Mouse (Mus musculus) ES-Bruce4 (cell line): ENCODE data around the gene Madd. TPM values are rescaled to one million over a fixed set of nuclear protein-coding genes. Genes with fewer than 3 reads are reported as not detected.

Source experiments
- H3K27ac ChIP-seq: 2 replicates; pipeline ENCODE4 v1.5.1; 2012; ENCODE audit warnings: low read length, inconsistent platforms; ENCODE audit not compliant: insufficient read depth
- H3K27me3 ChIP-seq: 2 replicates; pipeline ENCODE4 v1.6.1; 2012; ENCODE audit warnings: mild to moderate bottlenecking, low read length, inconsistent platforms; ENCODE audit not compliant: control insufficient read depth, poor library complexity, insufficient read depth, severe bottlenecking
- H3K36me3 ChIP-seq: 2 replicates; pipeline ENCODE4 v1.6.1; 2012; ENCODE audit warnings: inconsistent platforms, mild to moderate bottlenecking, low read length, moderate library complexity; ENCODE audit not compliant: control insufficient read depth, poor library complexity, insufficient read depth, severe bottlenecking
- H3K4me1 ChIP-seq: one replicate; pipeline ENCODE4 v1.8.1; 2011; ENCODE audit warnings: low read length; ENCODE audit not compliant: control insufficient read depth, insufficient read depth
- H3K4me3 ChIP-seq: 2 replicates; pipeline ENCODE4 v1.5.1; 2011; ENCODE audit warnings: low read depth, mild to moderate bottlenecking, low read length
- H3K9ac ChIP-seq: 2 replicates; pipeline ENCODE4 v1.6.1; 2012; ENCODE audit warnings: low read depth, mild to moderate bottlenecking, inconsistent platforms; ENCODE audit not compliant: poor library complexity, severe bottlenecking
- H3K9me3 ChIP-seq: replicated peaks from 2 replicates; pipeline ENCODE4 v1.6.1; 2012; ENCODE audit warnings: mild to moderate bottlenecking, low read length, inconsistent platforms; ENCODE audit not compliant: control insufficient read depth, poor library complexity, insufficient read depth, severe bottlenecking
- CTCF ChIP-seq: IDR thresholded peaks from one replicate; pipeline ENCODE4 v1.8.1; 2011; ENCODE audit warnings: low read depth, low read length
- EP300 ChIP-seq: IDR thresholded peaks from 2 replicates; pipeline ENCODE4 v1.6.1; 2011; ENCODE audit warnings: low read depth, low read length; ENCODE audit not compliant: insufficient read depth
- POLR2A ChIP-seq: IDR thresholded peaks from one replicate; pipeline ENCODE4 v1.8.1; 2011; ENCODE audit warnings: low read length; ENCODE audit not compliant: insufficient read depth
- polyA plus RNA-seq: library from polyadenylated mRNA; stranded (reverse); fragments of >200 nt; gene quantifications from 2 replicates; pipeline ENCODE4 v1.2.4, GENCODE M21; 2011; ENCODE audit warnings: low read depth; ENCODE audit not compliant: missing spikeins, insufficient read depth, insufficient read length

Madd gene
- polyA plus RNA-seq, 1 experiment, result 7.3 TPM

DNA sequence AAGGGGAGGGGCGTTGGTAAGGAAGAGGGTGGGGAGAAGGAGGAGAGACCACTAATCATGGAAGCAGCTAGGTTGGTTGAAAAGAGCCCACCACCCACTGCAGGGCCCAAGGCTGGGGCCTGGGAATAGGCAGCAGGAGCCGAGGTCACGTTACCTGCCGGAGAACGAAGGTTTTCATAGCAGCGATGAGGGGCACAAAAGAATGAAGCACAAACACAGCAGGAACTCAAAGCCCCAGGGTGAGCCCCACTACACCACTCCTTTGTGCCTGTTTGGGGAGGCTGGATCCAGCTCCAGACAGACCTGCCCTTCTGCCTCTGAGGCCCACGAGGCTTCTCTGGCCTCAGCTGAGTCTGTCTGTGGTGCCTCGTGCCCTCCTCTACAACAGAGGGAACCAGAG lies 43.9 kb downstream of the Madd start:
- no peak overlapping the region for H3K27ac ChIP-seq
- no peaks in the 10 kb centered on the region for H3K9me3 ChIP-seq
- H3K9ac ChIP-seq, result no peak overlapping the region
- H3K36me3 ChIP-seq, result no peaks in the 10 kb centered on the region
- peaks cover 3% of the 10 kb centered on the region for H3K4me1 ChIP-seq
- TF ChIP-seq CTCF (no peak), EP300 (no peak), POLR2A (no peak)
- H3K4me3 ChIP-seq, result no peak overlapping the region
- no peaks in the 10 kb centered on the region for H3K27me3 ChIP-seq

- Histone ChIP-seq H3K9ac (no peak overlapping the region), H3K27me3 (no peaks in the 10 kb centered on the region), H3K4me1 (peaks cover 3% of the 10 kb centered on the region), H3K27ac (no peak overlapping the region), H3K36me3 (no peaks in the 10 kb centered on the region), H3K9me3 (no peaks in the 10 kb centered on the region), H3K4me3 (no peak overlapping the region)
- TF ChIP-seq POLR2A (no peak), CTCF (no peak), EP300 (no peak)
Measured at GRCm38 (mm10) chr2:91139311-91139710, 44.3 kb downstream of the Madd start.

DNA sequence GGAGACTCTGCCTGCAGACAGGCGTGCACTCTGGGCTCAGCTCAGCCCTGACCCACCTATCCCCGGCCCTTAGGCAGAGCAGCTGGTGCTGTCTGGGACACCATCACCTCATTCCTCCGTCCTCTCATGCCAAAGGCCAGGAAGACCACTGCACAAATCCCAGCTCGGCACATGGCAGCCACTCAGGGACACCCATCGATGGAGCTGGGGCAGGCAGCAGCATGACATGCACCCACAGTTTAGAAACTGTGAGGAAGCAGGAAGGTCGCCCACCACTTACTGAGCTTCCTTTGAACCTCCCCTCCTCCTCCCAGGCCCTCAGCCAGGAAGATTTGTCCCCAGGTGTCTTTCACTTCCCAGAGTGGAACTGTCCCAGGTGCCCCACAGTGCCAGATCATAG lies 46.2 kb downstream of the Madd start:
- no peak overlapping the region for H3K27ac ChIP-seq
- H3K9me3 ChIP-seq, result no peaks in the 10 kb centered on the region
- H3K4me3 ChIP-seq, result no peak overlapping the region
- TF ChIP-seq EP300 (no peak), POLR2A (no peak)
- H3K36me3 ChIP-seq, result no peaks in the 10 kb centered on the region
- no peaks in the 10 kb centered on the region for H3K27me3 ChIP-seq
- peaks cover 3% of the 10 kb centered on the region for H3K4me1 ChIP-seq
- H3K9ac ChIP-seq, result no peak overlapping the region

DNA sequence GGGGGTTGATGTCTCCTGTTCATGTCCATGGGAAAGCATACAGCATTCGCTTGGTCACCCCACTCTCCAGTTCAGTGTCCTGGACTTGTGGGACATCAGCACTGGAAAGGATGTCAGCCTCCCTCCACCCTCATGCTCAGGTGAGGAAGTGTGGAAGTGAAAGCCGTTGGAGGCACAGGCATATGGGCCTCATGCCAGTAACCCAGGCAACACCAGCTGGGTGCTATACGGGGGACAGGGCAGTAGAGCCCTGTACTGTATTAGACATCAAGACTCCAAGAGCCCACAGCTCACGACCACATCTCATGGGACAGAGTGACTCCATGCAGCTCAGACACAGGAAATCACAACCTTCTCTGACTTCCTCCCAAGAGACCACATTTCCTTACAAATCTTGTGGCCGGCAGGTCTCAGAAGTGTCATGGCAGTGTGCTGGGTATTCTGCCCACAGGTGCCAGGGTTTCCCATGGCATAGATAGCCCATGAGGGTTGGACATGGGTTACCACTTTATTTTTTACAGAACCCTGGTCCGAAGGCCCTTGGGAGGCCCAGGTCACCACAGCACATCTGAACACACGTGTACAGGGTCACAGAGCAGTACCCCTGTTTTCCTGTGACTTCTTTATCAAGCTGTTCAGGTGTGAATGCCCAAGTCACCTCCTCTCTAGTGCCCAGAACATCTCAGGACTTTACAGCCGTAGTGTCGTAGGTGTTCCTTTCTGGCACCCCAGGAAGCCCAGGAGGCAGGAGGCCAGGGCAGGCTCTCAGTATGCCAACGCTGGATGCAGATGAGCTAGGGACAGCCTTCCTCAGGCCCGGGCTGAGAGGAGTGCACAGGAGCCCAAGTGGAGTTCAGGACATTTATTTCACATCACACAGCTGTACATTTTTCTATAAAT lies 46.9 kb downstream of the Madd start:
- H3K36me3 ChIP-seq, result no peaks in the 10 kb centered on the region
- H3K27ac ChIP-seq, result no peak overlapping the region
- peaks cover 3% of the 10 kb centered on the region for H3K4me1 ChIP-seq
- no peaks in the 10 kb centered on the region for H3K9me3 ChIP-seq
- H3K27me3 ChIP-seq, result no peaks in the 10 kb centered on the region
- no peak overlapping the region for H3K4me3 ChIP-seq
- TF ChIP-seq CTCF (no peak), EP300 (no peak), POLR2A (no peak)
- H3K9ac ChIP-seq, result no peak overlapping the region

DNA sequence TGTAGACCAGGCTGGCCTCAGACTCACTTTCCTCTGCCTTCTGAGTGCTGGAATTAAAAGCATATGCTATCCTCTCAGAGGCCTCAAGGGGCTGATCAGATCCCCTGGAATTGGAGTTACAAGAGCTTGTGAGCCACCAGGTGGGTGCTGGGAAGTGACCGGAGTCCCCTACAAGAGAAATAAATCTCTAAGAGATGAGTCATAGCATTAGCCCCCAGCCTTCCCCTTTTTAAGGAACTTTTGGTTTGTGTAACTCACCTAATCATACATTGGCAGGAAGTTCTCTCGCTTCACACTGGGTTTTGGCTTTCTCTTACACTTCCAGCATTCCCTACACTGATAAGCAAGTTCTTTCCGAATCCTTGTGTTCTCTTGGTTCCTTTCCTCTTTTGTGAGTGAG lies 51.6 kb downstream of the Madd start:
- TF ChIP-seq CTCF (no peak), EP300 (no peak)
- H3K4me3 ChIP-seq, result no peak overlapping the region
- H3K27me3 ChIP-seq, result no peaks in the 10 kb centered on the region
- H3K36me3 ChIP-seq, result no peaks in the 10 kb centered on the region
- no peaks in the 10 kb centered on the region for H3K4me1 ChIP-seq
- H3K9ac ChIP-seq, result no peak overlapping the region
- no peak overlapping the region for H3K27ac ChIP-seq
- no peaks in the 10 kb centered on the region for H3K9me3 ChIP-seq

GRCm38 (mm10) chr2:91131251-91131650 lies 52.4 kb downstream of the Madd start:
- Histone ChIP-seq H3K27ac (no peak overlapping the region), H3K9me3 (no peaks in the 10 kb centered on the region), H3K4me3 (no peak overlapping the region), H3K27me3 (no peaks in the 10 kb centered on the region), H3K4me1 (no peaks in the 10 kb centered on the region), H3K9ac (no peak overlapping the region), H3K36me3 (no peaks in the 10 kb centered on the region)
- no peak for TF ChIP-seq POLR2A
- no peak for TF ChIP-seq EP300
- no peak for TF ChIP-seq CTCF
